Mouse (Mus musculus): ENCODE data around the gene Gm8882.
"Not testable (repeated sequence)": the region's sequence is repeated elsewhere in the genome, so short reads cannot be mapped to it uniquely, and the experiment has no call there.

The Gm8882 gene

GRCm38 (mm10) chr6:132364034-132364433 is at the start of gene Gm8882:
Gene Gm8882 (minus strand): TSS chr6:132364134.
- not testable (repeated sequence) for DNase-seq

- DNase-seq = not testable (repeated sequence)
Observed at GRCm38 (mm10) chr6:132314657-132315056, 49.3 kb downstream of the Gm8882 start, which contains the start of gene Prpmp5. Gene Prpmp5 (minus strand): TSS chr6:132314757.

Measured in lung, adult 18-20 months (tissue).